Mouse (Mus musculus) cerebellum, postnatal 25 days (tissue): ENCODE measurements around the gene Tfip11.
A peak's percentile ranks its signal among the peaks of the same experiment; 100 is the strongest.
"Not testable (repeated sequence)": the region's sequence is repeated elsewhere in the genome, so short reads cannot be mapped to it uniquely, and the experiment has no call there.

Source experiments
- DNase-seq, 2 experiments: peaks; one replicate each; pipeline ENCODE4 v3.0.0; 2021; ENCODE audit warnings: mixed read lengths in 2 of 2

Gene Tfip11

DNA sequence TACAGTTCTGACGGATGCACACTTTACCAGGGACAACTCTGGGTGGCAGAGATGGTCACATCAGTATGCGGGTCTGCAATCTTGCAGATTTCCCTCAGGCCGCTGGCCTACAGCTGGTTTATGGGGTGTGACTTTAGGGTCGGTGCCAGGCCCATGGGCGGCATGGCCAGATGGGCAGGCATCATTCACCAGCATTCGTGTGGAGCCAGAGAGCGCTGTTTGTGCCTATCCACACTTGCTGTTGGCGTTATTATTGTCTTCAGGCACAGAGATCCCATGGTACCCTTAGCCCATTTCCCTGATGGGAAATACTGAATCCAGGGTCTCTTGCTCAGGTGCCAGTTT lies 35.6 kb upstream of the Tfip11 start:
- DNase-seq, result no peak

DNA sequence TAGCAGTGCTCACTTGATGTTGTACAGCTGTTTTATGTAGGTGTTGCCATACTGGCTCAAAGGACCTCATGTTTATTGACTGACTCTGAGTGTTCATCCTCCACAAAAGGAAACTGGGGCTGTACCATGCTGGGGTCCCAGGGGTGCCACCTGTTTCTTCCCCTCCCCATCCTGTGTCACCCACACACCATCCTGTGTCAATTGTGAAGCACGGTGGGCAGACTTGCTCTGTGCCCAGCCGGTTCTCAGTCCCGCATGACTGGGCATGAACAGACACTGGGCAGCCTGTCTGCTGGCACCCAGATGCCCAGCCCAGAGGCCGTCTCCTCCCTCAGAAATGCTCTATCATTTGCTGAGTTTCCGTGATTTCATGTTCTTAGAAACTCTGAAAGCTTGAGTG lies 34.3 kb upstream of the Tfip11 start:
- DNase-seq, result no peak

DNA sequence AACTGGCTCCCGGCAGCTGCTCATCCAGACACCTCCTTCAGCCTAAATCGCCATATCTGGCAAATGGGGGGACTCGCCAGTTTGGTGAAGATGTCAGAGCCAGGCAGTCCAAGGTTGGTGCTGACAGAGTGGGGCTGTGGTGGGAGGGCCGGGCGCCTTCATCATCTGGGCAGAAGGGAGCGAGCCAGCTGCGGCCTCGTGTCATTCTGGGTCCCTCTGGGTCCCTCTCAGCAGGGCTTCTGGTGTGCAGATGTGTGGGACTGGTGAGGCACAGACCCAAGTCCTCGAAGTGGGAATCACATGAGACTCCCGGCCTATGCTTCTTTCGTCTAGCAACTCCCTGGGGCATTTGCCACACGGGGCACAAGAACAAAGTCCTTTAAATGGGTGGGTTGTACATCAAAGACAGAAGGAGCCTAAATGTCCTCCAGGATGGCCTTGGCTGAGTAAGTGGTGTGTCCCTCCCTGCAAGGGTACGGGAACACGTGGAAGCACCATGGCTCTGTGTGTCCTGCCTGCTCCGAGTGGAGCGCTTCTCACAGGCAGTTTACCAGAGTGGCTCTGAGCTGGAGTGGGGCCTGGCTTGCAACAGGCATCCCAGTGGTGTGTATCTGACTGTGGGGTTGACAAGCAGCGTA lies 33.7 kb upstream of the Tfip11 start:
- no peak for DNase-seq

DNA sequence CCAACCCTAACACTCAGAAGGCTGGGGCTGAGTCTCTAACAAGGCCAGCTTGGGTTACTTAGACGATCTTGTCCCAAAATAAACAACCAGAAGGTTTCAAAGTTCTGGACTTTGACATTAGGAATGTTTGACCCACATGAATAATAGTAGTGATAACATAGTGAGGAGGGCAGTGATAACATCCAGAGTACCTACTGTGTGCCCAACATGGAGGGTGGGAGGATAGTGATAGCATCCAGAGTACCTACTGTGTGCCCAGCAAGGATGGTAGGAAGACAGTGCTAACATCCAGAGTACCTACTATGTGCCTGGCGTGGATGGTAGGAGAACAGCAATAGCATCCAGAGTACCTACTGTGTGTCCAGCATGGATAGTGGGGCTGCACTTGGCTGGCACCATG lies 32.4 kb upstream of the Tfip11 start:
- DNase-seq, result no peak

DNA sequence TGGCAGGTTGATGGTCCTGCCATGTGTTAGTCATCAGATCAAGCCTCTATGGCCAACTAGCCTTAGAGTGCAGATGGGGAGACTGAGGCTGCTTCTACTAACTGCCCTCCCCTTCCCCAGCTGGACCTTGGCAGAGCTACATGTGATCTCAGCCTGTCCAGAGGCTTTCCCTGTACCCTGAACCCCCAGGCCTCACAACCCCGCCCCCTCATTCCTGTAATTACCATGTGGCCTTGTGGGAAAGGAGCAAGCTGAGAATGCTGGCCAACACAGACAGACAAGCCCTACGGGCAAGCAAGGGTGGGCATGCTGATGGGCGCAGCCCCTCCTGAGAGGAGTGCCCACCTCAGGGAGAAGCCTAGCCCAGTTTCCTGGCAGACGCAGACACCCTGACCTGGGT lies 31.5 kb upstream of the Tfip11 start:
- DNase-seq, result no peak

DNA sequence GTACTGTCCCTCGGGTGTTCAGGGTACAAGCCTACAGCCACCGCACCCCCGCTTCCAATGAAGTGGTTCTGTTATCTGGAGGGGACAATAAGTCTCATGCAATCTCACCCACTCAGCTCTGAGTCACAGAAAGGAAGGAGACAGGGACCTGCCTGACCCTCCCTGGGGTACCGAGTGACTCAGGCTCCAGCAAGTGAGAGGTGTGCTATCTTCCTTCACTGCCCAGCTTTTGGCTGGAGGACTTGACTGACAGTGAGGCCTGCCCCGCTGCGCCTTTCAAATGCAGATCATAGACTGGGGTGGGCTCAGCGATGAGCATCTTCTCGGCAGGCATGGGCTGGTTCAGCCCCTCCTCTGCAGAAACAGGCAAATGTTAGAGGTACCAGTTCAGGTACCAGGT lies 31.0 kb upstream of the Tfip11 start:
- no peak for DNase-seq

DNA sequence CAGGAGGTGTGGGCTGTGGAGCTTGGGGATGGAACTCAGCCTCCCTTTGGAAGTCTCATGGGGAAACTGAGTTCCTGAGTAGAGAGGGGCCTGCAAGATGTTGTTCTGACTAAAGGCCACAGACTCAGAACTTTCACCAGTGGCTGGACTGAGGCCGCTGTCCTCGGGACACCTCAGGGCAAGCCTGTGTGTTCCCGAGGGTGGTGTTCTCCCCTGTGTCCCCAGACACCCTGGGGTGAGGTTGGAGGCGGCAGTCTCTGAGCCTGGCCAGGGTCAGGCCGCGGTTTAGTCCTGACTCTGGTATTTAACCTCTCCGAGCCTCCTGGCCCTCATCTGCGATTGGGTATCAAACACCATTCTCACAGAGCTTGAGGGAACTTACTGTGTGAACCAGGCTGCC lies 30.6 kb upstream of the Tfip11 start:
- DNase-seq, result no peak

DNA sequence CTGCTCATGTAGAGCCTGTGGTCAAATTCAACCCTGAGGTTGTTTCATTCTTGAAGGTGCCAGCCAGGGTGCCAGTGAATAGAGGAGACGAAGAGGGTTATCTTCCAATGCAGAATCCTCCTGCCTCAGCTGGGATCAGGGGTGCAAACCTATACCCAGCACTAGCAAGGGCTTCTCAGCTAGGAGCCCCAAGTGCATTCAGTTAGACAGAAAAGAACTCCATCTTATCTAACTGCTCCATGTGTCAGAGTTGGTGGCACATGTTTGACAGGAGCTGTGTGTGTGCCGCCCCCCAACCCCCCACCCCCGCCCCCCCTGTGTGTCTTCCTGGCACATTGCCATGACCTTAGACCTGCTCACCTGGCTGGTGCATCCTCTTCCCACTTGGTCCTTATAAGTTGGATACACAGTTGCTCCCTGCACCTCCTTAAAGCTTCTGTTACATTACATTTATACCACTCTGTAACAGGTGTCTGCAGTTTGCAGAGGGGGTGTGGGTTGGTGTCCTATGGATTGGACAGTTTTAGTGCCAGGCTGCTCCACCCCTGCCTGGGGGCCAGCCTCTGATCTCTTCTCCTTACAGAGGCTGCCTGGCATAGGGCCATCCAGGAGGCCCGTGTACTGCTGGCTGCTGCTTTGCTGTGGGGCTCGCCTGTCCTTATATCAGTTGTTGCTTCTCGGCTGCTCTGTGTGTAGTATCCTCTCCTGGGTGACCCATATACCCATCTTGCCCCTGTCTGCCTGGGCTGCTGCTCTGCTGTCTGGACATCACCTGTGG lies 29.6 kb upstream of the Tfip11 start:
- no peak for DNase-seq

DNA sequence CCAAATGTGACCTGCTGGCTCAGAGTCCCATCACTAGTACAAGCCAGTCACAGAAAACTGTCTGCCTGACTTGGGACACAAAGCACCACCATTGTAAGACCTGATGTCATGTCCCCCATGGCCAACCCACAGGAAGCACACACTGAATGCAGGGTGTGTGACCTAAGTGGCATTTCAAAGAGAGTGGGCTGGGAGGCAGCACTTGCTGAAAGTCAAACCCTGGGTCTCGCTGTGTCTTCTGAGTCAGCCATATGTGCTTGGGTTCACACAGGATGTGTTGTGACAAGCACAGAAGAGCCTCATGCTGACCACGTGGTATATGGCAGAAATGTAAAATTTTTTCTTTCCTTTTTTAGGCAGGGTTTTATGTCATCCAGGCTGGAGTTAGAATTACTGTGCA lies 28.9 kb upstream of the Tfip11 start:
- DNase-seq, result no peak

DNA sequence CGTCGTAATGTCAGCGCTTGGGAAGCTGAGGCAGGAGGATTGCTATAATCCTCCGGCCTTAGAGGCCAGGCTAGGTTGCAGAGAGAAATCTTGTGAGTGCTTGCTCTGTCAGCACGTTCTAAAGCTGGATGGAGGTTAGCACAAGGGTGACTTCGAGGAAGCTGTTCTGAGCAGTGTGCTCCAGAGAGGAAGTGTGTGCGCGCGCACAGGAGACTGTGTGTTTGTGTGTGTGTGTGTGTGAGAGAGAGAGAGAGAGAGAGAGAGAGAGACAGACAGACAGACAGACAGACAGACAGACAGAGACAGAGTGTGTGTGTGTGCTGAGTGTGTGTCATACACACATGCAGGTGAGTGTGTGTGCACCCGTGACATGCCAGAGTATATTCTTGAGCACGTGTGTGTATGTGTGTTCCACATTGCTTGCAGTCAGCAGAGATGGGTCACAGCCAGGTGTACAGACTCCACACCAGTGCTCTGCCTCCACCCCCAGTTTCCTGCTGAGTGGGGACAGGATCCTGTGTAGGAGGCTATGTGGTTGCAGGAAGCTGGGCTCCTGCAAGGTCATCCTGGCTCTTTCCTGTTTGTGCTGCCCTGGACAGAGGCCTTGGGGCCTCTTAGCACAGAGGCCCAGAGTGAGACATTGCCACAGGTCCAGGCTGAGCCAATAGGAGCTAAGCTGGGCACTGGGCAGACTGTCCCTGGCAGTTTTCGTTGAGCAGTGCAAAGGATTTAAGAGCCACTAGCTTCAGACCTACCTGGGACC lies 27.8 kb upstream of the Tfip11 start:
- no peak for DNase-seq

DNA sequence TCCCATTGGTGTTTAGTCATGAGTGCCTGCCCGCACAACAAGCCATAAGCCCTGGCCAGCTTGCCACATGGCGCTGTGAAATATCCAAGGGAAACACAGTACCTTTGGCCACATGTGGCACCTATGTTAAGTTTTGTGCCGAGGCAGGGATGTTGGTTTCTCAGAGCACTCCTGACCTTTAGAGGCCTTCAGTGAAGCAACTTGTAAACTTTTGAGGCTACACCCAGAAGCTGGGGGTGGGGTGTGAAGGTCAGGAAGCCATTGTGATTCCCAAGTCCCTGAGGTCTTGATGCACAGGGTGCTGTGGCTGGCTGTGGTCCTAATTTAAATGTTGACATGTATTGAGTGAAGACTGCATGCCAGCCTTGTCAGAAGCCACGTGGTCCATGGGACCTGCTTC lies 26.8 kb upstream of the Tfip11 start:
- DNase-seq, result no peak

DNA sequence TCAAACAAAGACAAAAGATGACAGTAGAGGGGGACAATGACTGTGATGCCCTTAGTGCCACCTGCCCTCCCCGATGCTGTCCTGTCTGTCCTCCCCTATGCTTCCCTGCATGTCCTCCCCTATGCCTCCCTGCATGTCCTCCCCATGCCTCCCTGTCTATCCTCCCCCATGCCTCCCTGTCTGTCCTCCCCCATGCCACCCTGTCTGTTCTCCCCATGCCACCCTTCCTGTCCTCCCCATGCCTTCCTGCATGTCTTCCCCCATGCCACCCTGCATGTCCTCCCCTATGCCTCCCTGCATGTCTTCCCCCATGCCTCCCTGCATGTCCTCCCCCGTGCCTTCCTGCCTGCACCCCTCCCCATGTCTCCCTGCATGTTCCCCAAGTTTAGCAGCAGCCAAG lies 26.0 kb upstream of the Tfip11 start:
- DNase-seq, result no peak

DNA sequence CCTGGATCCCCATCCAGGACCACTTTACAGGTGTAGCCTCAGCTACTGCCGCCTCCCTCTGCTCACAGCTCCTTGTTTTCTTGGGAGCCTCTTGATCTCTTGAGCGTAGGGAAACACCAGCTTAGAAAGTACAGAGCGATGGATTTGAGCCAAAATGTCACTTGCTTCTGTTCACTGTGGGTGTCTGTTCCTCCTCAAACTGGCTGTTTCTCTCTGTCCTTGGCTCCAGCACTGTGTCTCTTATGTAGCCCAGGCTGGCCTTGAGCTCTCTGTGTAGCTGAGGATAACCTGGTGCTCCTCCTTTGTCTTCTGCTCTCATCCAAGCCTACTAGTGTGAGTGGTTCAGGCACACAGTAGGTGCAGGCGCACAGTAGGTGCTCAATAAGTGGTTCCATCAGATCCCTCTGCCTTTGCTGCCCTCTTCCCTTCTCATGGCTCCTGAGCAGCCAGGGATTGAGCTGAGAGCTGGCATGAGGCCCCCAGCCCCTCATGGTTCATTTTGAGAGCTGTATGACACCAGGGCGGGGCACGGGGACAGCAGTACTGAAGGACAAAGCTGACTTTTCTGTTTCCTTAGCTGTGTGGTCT lies 25.3 kb upstream of the Tfip11 start:
- DNase-seq, result no peak

DNA sequence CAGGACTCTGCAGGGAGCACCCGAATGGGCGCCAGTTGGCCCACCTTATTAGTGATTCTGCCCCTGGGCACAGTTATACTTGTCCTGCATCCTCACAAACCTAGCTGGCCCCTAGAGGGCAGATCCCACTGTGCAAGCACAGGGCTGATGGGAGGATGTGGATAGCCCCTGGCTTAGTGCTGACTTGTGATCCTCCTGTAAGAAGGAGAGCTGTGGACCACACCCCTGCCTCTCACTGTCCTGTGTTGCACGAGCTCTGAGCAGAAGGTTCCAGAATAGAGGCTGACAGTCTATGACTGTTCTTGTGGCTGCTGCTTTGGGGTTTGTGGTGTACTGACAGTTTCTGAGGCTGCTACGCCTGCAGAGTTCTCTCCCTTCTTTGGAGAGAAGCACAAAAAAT lies 24.5 kb upstream of the Tfip11 start:
- DNase-seq, result no peak

DNA sequence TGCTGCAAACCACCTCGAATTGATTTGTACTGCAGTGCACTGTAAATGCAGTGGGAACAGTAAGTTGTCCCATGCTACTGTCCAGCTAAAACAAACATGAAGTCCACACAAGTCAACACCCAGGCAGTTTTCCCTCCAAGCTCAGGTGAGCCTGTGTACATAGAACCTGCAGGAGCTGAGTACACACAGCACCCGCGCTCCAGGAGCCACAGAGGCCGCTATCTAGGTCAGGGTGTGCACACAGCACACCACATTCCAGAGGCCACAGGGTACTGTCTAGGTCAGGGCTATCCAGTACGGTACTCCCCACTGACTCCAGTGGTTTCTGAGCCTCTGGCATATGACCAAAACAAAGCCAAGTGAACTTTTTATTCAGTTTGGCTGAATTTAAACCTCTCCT lies 23.8 kb upstream of the Tfip11 start:
- DNase-seq, result no peak

DNA sequence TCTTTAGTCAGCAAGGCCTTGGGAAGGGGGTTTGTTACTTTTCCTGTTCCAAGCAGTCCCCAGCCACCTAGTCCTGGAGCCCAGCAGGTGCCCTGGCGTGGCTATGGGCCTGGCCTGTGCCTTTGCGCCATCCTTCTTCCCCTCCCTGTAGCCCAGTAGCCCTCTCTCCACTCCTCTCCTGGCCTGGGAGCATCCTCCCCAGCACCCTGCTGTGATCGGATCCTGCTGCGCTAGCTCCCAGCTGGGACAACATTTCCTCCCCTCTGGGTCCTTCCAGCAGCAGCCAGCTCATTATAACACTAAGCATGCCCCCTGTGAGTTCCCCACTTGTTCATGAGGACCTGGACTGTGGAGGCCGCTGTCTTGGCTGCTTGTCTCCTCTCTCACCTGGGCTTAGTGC lies 20.3 kb upstream of the Tfip11 start:
- DNase-seq, result no peak

DNA sequence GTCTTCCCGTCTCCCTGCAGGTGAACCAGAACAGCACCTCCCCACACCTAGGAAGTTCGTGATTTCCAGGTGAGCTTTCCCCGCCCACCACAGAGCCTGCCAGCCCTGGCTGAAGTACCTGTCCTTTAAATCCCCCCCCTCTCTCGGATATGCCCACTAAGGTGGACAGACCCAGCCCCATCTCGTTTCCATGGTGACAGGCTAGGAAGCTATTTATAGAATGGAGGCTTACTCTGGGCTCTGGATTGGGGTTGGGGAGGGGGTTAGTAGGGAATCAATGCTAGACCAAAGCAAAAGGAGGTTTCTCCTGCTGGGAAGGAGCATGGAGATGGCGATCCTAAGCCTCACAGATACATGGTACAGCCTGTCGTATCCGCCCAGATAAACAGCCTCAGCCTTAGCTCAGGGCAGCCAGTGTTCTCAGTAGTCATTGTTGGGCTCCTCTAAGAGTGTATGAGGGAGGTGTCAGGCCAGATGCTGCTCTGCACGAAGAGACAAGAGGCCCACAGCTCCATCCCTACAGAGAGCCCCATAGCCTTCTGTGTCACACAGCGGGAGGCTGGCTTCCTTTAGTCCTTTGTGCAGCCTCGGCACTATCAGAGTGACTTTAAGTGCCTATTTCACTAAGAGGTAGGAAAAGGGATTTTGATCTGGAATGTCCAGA lies 12.8 kb upstream of the Tfip11 start:
- DNase-seq, result no peak

DNA sequence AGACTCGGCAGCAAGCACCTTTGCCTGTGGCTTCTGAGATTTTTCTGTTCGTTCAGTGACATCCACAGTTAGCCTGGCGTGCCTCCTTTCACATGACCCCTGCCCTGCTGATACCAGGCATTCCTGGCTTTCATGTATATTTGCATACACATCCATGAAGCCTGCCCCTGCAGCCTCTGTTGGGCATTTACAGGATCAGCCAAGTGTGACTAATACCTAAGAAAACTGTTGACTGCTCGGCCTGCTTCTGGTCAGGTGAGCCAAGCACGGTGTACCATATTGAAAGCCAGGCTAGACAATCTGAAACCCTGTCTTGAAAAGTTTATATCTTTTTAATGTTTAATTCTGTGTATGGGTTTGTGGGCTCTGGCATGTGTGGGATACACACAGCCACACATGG lies 9.7 kb upstream of the Tfip11 start:
- no peak for DNase-seq

DNA sequence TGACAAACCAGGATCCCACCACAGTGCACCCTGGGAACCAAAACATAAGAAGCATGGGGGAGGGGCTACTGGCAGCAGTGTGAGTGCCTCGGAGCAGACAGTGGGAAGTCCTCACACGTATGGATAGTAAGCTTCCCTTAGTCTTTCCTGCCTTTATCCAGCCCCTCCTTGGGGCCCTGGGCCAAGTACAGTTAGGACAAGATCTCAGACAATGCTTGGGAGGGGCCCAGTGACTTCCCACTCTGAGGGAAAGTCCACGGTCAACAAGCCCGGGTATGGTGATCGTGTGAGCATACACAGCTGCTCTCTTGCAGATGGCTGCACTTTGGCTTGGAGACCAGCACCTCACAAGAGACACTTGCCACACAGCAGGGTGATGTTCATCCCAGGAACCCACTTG lies 8.8 kb upstream of the Tfip11 start:
- no peak for DNase-seq

DNA sequence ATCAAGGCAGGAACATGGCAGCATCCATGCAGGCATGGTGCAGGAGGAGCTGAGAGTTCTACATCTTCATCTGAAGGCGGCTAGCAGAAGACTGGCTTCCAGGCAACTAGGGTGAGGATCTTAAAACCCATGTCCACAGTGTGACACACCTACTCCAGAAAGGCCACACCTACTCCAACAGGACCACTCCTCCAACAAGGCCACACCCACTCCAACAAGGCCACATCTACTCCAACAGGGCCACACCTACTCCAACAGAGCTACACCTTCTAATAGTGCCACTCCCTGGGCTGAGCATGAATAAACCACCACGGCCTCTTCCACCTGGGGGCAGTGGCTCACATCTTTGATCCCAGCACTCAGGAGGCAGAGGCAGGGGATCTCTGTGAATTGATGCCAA lies 6.8 kb upstream of the Tfip11 start:
- not testable (repeated sequence) for DNase-seq

DNA sequence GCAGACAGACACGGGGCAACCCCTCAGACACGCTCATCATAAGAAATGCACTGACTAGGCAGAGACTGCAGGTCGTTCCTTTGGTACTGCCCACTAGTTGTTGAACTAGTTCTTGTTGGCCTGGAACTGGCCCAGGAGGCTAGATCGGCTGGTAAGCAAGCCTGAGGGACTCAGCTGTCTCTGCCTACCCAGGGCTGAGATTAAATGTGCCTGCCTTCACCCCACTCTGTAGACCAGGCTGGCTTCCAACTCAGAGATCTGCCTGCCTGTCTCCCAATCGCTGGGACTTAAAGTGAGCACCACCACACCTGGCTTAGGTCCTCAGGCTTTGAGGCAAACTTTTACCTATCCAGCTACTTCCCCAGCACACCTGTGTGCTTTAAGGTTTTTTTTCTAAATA lies 5.8 kb upstream of the Tfip11 start:
- no peak for DNase-seq

DNA sequence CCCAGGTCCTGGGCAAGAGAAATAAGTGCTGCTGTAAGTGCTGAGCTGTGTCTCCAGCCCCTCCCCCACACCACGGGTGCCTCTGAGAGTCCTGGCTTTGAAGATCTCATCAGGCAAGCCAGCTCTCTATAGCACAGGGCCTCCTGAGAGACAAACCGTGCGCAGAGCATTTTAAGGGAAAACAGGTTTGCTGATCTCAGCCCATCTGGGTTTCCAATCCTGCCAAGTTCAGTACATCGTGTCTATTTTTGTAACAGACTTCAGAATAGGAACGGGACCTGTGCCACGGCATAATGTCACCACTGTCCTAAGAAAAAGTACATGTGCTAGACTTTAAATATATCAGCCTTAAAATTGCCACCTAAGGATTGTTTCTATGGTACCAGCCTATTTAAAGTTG lies 5.2 kb upstream of the Tfip11 start:
- DNase-seq, result peak; percentile 61 to 75

DNA sequence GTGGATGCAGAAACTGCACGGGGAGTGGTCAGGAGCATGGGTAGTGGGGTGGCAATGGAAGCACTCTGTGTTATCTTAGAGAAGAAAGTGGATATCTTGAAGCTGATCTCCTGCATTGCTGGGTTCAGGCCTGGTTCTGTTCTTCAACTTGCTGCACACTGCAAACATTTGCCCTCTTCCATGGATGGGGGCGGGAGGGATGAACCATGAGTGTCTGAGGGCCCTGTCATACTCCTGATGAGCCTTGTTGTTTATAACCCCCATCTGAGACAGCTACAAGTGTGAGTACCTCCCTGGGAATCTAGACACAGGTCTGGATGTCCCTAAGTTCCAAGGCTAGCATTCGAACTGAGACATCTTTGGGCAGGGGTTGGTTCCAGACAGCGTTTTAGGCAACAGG lies 4.8 kb upstream of the Tfip11 start:
- no peak for DNase-seq
